Mouse (Mus musculus): Measurements from ENCODE around the gene Vars.
"Not testable (repeated sequence)": the region's sequence is repeated elsewhere in the genome, so short reads cannot be mapped to it uniquely, and the experiment has no call there.

Gene Vars

GRCm38 (mm10) chr17:35003022-35003838 lies 2.4 kb downstream of the Vars start:
- in situ Hi-C loops (cut with MboI, MseI), result no loop called here

GRCm38 (mm10) chr17:35004075-35004717 lies 3.4 kb downstream of the Vars start:
- in situ Hi-C loops (cut with MboI, MseI), result no loop called here

GRCm38 (mm10) chr17:35005158-35005557 lies 4.4 kb downstream of the Vars start:
- in situ Hi-C loops (cut with MboI, MseI), result no loop called here

GRCm38 (mm10) chr17:35005902-35006301 lies 5.1 kb downstream of the Vars start:
- in situ Hi-C loops (cut with MboI, MseI), result not testable (repeated sequence)

- in situ Hi-C loops (cut with MboI, MseI), result no loop called here
Observed at GRCm38 (mm10) chr17:35007387-35007991, 6.7 kb downstream of the Vars start.

GRCm38 (mm10) chr17:35009586-35009985 lies 8.8 kb downstream of the Vars start:
- in situ Hi-C loops (cut with MboI, MseI), result no loop called here

- in situ Hi-C loops (cut with MboI, MseI), result no loop called here
Observed at GRCm38 (mm10) chr17:35011440-35011839, 10.7 kb downstream of the Vars start.

- in situ Hi-C loops (cut with MboI, MseI), result no loop called here
Observed at GRCm38 (mm10) chr17:35012430-35012829, 11.6 kb downstream of the Vars start.

- in situ Hi-C loops (cut with MboI, MseI), result no loop called here
Observed at GRCm38 (mm10) chr17:35013221-35013620, 12.4 kb downstream of the Vars start.

GRCm38 (mm10) chr17:35015296-35015695 lies 14.5 kb downstream of the Vars start:
- in situ Hi-C loops (cut with MboI, MseI), result no loop called here

GRCm38 (mm10) chr17:35016376-35016775 lies 15.6 kb downstream of the Vars start, which contains the start of gene Vwa7:
Gene Vwa7, plus strand, starts transcription at chr17:35016579.
- in situ Hi-C loops (cut with MboI, MseI), result no loop called here

- in situ Hi-C loops (cut with MboI, MseI), result no loop called here
Observed at GRCm38 (mm10) chr17:35016791-35017705, 16.3 kb downstream of the Vars start.

GRCm38 (mm10) chr17:35017706-35018030 lies 16.9 kb downstream of the Vars start:
- in situ Hi-C loops (cut with MboI, MseI), result no loop called here

- in situ Hi-C loops (cut with MboI, MseI), result no loop called here
Observed at GRCm38 (mm10) chr17:35018171-35018570, 17.4 kb downstream of the Vars start.

- in situ Hi-C loops (cut with MboI, MseI), result loop anchor here (5.0 kb wide), 1 partner anchor 42 kb away; no protein-coding TSS in a partner anchor
Observed at GRCm38 (mm10) chr17:35019894-35020293, 19.1 kb downstream of the Vars start.

- in situ Hi-C loops (cut with MboI, MseI), result loop anchor here (5.0 kb wide), 1 partner anchor 42 kb away; no protein-coding TSS in a partner anchor
Observed at GRCm38 (mm10) chr17:35020551-35020950, 19.8 kb downstream of the Vars start.

- in situ Hi-C loops (cut with MboI, MseI), result loop anchor here (5.0 kb wide), 1 partner anchor 41 kb away; no protein-coding TSS in a partner anchor
Observed at GRCm38 (mm10) chr17:35021163-35021808, 20.5 kb downstream of the Vars start.

- in situ Hi-C loops (cut with MboI, MseI), result loop anchor here (5.0 kb wide), 1 partner anchor 40 kb away; no protein-coding TSS in a partner anchor
Observed at GRCm38 (mm10) chr17:35021842-35022477, 21.2 kb downstream of the Vars start.

GRCm38 (mm10) chr17:35022541-35023060 lies 21.8 kb downstream of the Vars start:
- in situ Hi-C loops (cut with MboI, MseI), result loop anchor here (5.0 kb wide), 1 partner anchor 40 kb away; no protein-coding TSS in a partner anchor

GRCm38 (mm10) chr17:35023221-35023620 lies 22.4 kb downstream of the Vars start:
- in situ Hi-C loops (cut with MboI, MseI), result loop anchor here (5.0 kb wide), 1 partner anchor 39 kb away; no protein-coding TSS in a partner anchor

All from T-helper 1 cell (primary cell).